Mouse (Mus musculus) heart, embryonic 15.5 days (tissue): ENCODE measurements around the gene Rnf115. TPM values are rescaled to one million over a fixed set of nuclear protein-coding genes. Genes with fewer than 3 reads are reported as not detected.

Experiments used
- ATAC-seq: fragments of 200-750 bp; cut with Nextera tagmentation; replicated peaks from 2 replicates; pipeline ENCODE4 v1.8.0; 2017; ENCODE audit warnings: low read depth, moderate TSS enrichment; ENCODE audit not compliant: insufficient number of reproducible peaks, insufficient read depth, low FRiP score
- H3K27ac ChIP-seq: fragments of 300-500 bp; sonication (generic); 2 replicates; pipeline ENCODE4 v1.5.1; 2015; ENCODE audit warnings: mild to moderate bottlenecking, inconsistent platforms
- H3K27me3 ChIP-seq: fragments of 300-500 bp; sonication (generic); 2 replicates; pipeline ENCODE4 v1.6.1; 2015; ENCODE audit warnings: inconsistent platforms
- H3K36me3 ChIP-seq: fragments of 300-500 bp; sonication (generic); 2 replicates; pipeline ENCODE4 v1.6.1; 2015; ENCODE audit warnings: mild to moderate bottlenecking, inconsistent platforms
- H3K4me1 ChIP-seq: fragments of 300-500 bp; sonication (generic); replicated peaks from 2 replicates; pipeline ENCODE4 v1.6.1; 2015; ENCODE audit warnings: inconsistent platforms
- H3K4me2 ChIP-seq: fragments of 300-500 bp; sonication (generic); 2 replicates; pipeline ENCODE4 v1.6.1; 2015; ENCODE audit warnings: inconsistent platforms, mild to moderate bottlenecking, moderate library complexity
- H3K4me3 ChIP-seq: fragments of 300-500 bp; sonication (generic); 2 replicates; pipeline ENCODE4 v1.5.1; 2015; ENCODE audit warnings: mild to moderate bottlenecking, inconsistent platforms
- H3K9ac ChIP-seq: fragments of 300-500 bp; sonication (generic); 2 replicates; pipeline ENCODE4 v1.6.1; 2015; ENCODE audit warnings: mild to moderate bottlenecking, inconsistent platforms
- H3K9me3 ChIP-seq: fragments of 300-500 bp; sonication (generic); replicated peaks from 2 replicates; pipeline ENCODE4 v1.6.1; 2016; ENCODE audit warnings: inconsistent platforms
- WGBS: fragments of 180-500 bp; shearing (Covaris S2); methylation state at CpG from one replicate; pipeline ENCODE4 v1.1.7; 2015; ENCODE audit warnings: mixed read lengths; 5-methylcytosine and 5-hydroxymethylcytosine counted together
- polyA plus RNA-seq: library from polyadenylated mRNA; unstranded; fragments of >200 nt; fragmentation: Nextera tagmentation; extraction: Ambion mirVana; gene quantifications from 2 replicates; pipeline ENCODE4 v1.2.1, GENCODE M21; 2015

Rnf115 gene
- polyA plus RNA-seq, 1 experiment from 2014 or later = 33.4 TPM

- Histone ChIP-seq H3K4me1 (peaks cover 28% of the 10 kb centered on the region), H3K36me3 (no peaks in the 10 kb centered on the region), H3K27me3 (no peaks in the 10 kb centered on the region), H3K4me3 (no peak overlapping the region), H3K4me2 (no peak overlapping the region), H3K27ac (no peak overlapping the region), H3K9me3 (no peaks in the 10 kb centered on the region), H3K9ac (no peak overlapping the region)
- ATAC-seq = no peak
- WGBS = 74% methylated on average over 1 of the region's 1 CpGs
These were observed 33.9 kb upstream of the Rnf115 start for GRCm38 (mm10) chr3:96693579-96693978.

GRCm38 (mm10) chr3:96696198-96696765 lies 31.2 kb upstream of the Rnf115 start, which contains the start of gene Pias3:
Gene Pias3, plus strand, starts transcription at chr3:96696384.
- Histone ChIP-seq H3K27me3 (no peaks in the 10 kb centered on the region), H3K4me1 (peaks cover 28% of the 10 kb centered on the region), H3K36me3 (peaks cover 17% of the 10 kb centered on the region), H3K9me3 (no peaks in the 10 kb centered on the region), H3K27ac (peak within 1 kb of the TSS; percentile 94), H3K9ac (peak within 1 kb of the TSS; percentile 80), H3K4me2 (peak within 1 kb of the TSS; percentile 84), H3K4me3 (peak within 1 kb of the TSS; percentile 78)
- WGBS = 0% methylated on average over 35 of the region's 35 CpGs
- ATAC-seq = peak; percentile 87

- H3K27me3 ChIP-seq = no peaks in the 10 kb centered on the region
- H3K4me1 ChIP-seq = peaks cover 28% of the 10 kb centered on the region
- H3K9ac ChIP-seq = peak overlapping the region; percentile 80
- peak overlapping the region; percentile 84 for H3K4me2 ChIP-seq
- peak overlapping the region; percentile 94 for H3K27ac ChIP-seq
- peak overlapping the region; percentile 78 for H3K4me3 ChIP-seq
- peaks cover 25% of the 10 kb centered on the region for H3K36me3 ChIP-seq
- WGBS = under 1% methylated on average over 74 of the region's 85 CpGs
- peak; percentile 95 for ATAC-seq
- H3K9me3 ChIP-seq = no peaks in the 10 kb centered on the region
These were observed 30.4 kb upstream of the Rnf115 start for GRCm38 (mm10) chr3:96696766-96697732.

- WGBS = 50% methylated on average over 19 of the region's 19 CpGs
- Histone ChIP-seq H3K27ac (no peak overlapping the region), H3K9ac (no peak overlapping the region), H3K27me3 (no peaks in the 10 kb centered on the region), H3K4me3 (no peak overlapping the region), H3K4me2 (no peak overlapping the region), H3K4me1 (peaks cover 25% of the 10 kb centered on the region), H3K36me3 (peaks cover 41% of the 10 kb centered on the region), H3K9me3 (no peaks in the 10 kb centered on the region)
- ATAC-seq = no peak
These were observed 28.3 kb upstream of the Rnf115 start for GRCm38 (mm10) chr3:96698993-96699690.

GRCm38 (mm10) chr3:96700376-96700775 lies 27.1 kb upstream of the Rnf115 start:
- H3K36me3 ChIP-seq = peaks cover 53% of the 10 kb centered on the region
- ATAC-seq = no peak
- 56% methylated on average over 7 of the region's 7 CpGs for WGBS
- H3K4me1 ChIP-seq = peaks cover 17% of the 10 kb centered on the region
- no peaks in the 10 kb centered on the region for H3K27me3 ChIP-seq
- H3K9me3 ChIP-seq = no peaks in the 10 kb centered on the region
- H3K9ac ChIP-seq = no peak overlapping the region
- H3K27ac ChIP-seq = no peak overlapping the region
- H3K4me3 ChIP-seq = no peak overlapping the region
- H3K4me2 ChIP-seq = no peak overlapping the region

- ATAC-seq = no peak
- peaks cover 55% of the 10 kb centered on the region for H3K36me3 ChIP-seq
- WGBS = 83% methylated on average over 4 of the region's 4 CpGs
These were observed 26.5 kb upstream of the Rnf115 start for GRCm38 (mm10) chr3:96701003-96701402.

GRCm38 (mm10) chr3:96704778-96705177 lies 22.7 kb upstream of the Rnf115 start:
- H3K4me1 ChIP-seq = peaks cover 7% of the 10 kb centered on the region
- H3K4me2 ChIP-seq = no peak overlapping the region
- H3K36me3 ChIP-seq = peaks cover 51% of the 10 kb centered on the region
- H3K27ac ChIP-seq = no peak overlapping the region
- H3K9ac ChIP-seq = no peak overlapping the region
- no peaks in the 10 kb centered on the region for H3K27me3 ChIP-seq
- 63% methylated on average over 11 of the region's 11 CpGs for WGBS
- H3K9me3 ChIP-seq = no peaks in the 10 kb centered on the region
- no peak for ATAC-seq
- H3K4me3 ChIP-seq = no peak overlapping the region

More at GRCm38 (mm10) chr3:96701003-96701402, 26.5 kb upstream of the Rnf115 start:
- Histone ChIP-seq H3K4me3 (no peak overlapping the region), H3K4me1 (peaks cover 11% of the 10 kb centered on the region), H3K9me3 (no peaks in the 10 kb centered on the region), H3K27me3 (no peaks in the 10 kb centered on the region), H3K27ac (no peak overlapping the region), H3K4me2 (no peak overlapping the region), H3K9ac (no peak overlapping the region)

GRCm38 (mm10) chr3:96706217-96706616 lies 21.2 kb upstream of the Rnf115 start:
- Histone ChIP-seq H3K27ac (no peak overlapping the region), H3K27me3 (no peaks in the 10 kb centered on the region), H3K4me2 (no peak overlapping the region), H3K4me1 (peaks cover 7% of the 10 kb centered on the region), H3K9ac (no peak overlapping the region), H3K9me3 (no peaks in the 10 kb centered on the region), H3K36me3 (peaks cover 49% of the 10 kb centered on the region), H3K4me3 (no peak overlapping the region)
- WGBS = 85% methylated on average over 11 of the region's 11 CpGs
- no peak for ATAC-seq

GRCm38 (mm10) chr3:96706984-96707383 lies 20.5 kb upstream of the Rnf115 start:
- Histone ChIP-seq H3K4me1 (peaks cover 7% of the 10 kb centered on the region), H3K27me3 (no peaks in the 10 kb centered on the region), H3K4me3 (no peak overlapping the region), H3K9ac (no peak overlapping the region), H3K4me2 (no peak overlapping the region), H3K36me3 (peaks cover 49% of the 10 kb centered on the region), H3K27ac (no peak overlapping the region), H3K9me3 (no peaks in the 10 kb centered on the region)
- no peak for ATAC-seq
- WGBS = 58% methylated on average over 7 of the region's 7 CpGs

- Histone ChIP-seq H3K27me3 (no peaks in the 10 kb centered on the region), H3K9ac (peak within 1 kb of the TSS; percentile 83), H3K27ac (no peak within 1 kb of the TSS), H3K4me2 (peak within 1 kb of the TSS; percentile 98), H3K9me3 (no peaks in the 10 kb centered on the region), H3K4me1 (peaks cover 7% of the 10 kb centered on the region), H3K36me3 (peaks cover 53% of the 10 kb centered on the region), H3K4me3 (peak within 1 kb of the TSS; percentile 60)
- ATAC-seq = peak; percentile 84
- 5% methylated on average over 42 of the region's 42 CpGs for WGBS
These were observed 19.4 kb upstream of the Rnf115 start, which contains the start of gene Nudt17 for GRCm38 (mm10) chr3:96707903-96708683. Gene Nudt17, minus strand, starts transcription at chr3:96708562.
